Mouse (Mus musculus) olfactory bulb, adult 2 months (tissue): Measurements from ENCODE around the gene Osbpl11.

Experiments
- CTCF ChIP-seq: fragments of 200-500 bp; IDR thresholded peaks from 2 replicates; pipeline ENCODE4 v1.5.1; 2012; ENCODE audit warnings: low read depth, mild to moderate bottlenecking, low read length, moderate library complexity; ENCODE audit not compliant: insufficient read depth
- POLR2A ChIP-seq: fragments of 200-500 bp; IDR thresholded peaks from 2 replicates; pipeline ENCODE4 v1.6.1; 2012; ENCODE audit warnings: mild to moderate bottlenecking, low read depth, low read length, moderate library complexity; ENCODE audit not compliant: insufficient read depth

GRCm38 (mm10) chr16:33188076-33188475 is 3.2 kb downstream of the Osbpl11 start:
- no peak for TF ChIP-seq POLR2A
- no peak for TF ChIP-seq CTCF
